Mouse (Mus musculus) heart, embryonic 11.5 days (tissue): ENCODE measurements around the gene Idh3a. TPM values are rescaled to one million over a fixed set of nuclear protein-coding genes. Genes with fewer than 3 reads are reported as not detected.

Source experiments
- ATAC-seq: fragments of 200-750 bp; cut with Nextera tagmentation; replicated peaks from 2 replicates; pipeline ENCODE4 v1.8.0; 2017; ENCODE audit warnings: moderate library complexity; ENCODE audit not compliant: insufficient number of reproducible peaks, low FRiP score, low TSS enrichment
- H3K27ac ChIP-seq: fragments of 300-500 bp; sonication (generic); 2 replicates; pipeline ENCODE4 v1.5.1; 2014; ENCODE audit warnings: mild to moderate bottlenecking, low read depth, low read length
- H3K27me3 ChIP-seq: fragments of 300-500 bp; sonication (generic); 2 replicates; pipeline ENCODE4 v1.6.1; 2014; ENCODE audit warnings: mild to moderate bottlenecking, low read length, mixed read lengths; ENCODE audit not compliant: control insufficient read depth, insufficient read depth
- H3K36me3 ChIP-seq: fragments of 300-500 bp; sonication (generic); 2 replicates; pipeline ENCODE4 v1.6.1; 2014; ENCODE audit warnings: mild to moderate bottlenecking, low read length, moderate library complexity, mixed read lengths; ENCODE audit not compliant: control insufficient read depth, insufficient read depth
- H3K4me1 ChIP-seq: fragments of 300-500 bp; sonication (generic); 2 replicates; pipeline ENCODE4 v1.6.1; 2014; ENCODE audit warnings: low read length; ENCODE audit not compliant: control insufficient read depth, insufficient read depth
- H3K4me2 ChIP-seq: fragments of 300-500 bp; sonication (generic); 2 replicates; pipeline ENCODE4 v1.6.1; 2014; ENCODE audit warnings: mild to moderate bottlenecking, moderate library complexity
- H3K4me3 ChIP-seq: fragments of 300-500 bp; sonication (generic); 2 replicates; pipeline ENCODE4 v1.5.1; 2014; ENCODE audit warnings: low read depth, low read length
- H3K9ac ChIP-seq: fragments of 300-500 bp; sonication (generic); 2 replicates; pipeline ENCODE4 v1.6.1; 2014; ENCODE audit warnings: mild to moderate bottlenecking, low read depth, low read length, moderate library complexity
- H3K9me3 ChIP-seq: fragments of 300-500 bp; sonication (generic); replicated peaks from 2 replicates; pipeline ENCODE4 v1.6.1; 2016; ENCODE audit warnings: low read length; ENCODE audit not compliant: control insufficient read depth
- WGBS: fragments of 180-500 bp; shearing (Covaris S2); extraction: QIAGEN DNeasy Blood & Tissue Kit; methylation state at CpG from one replicate; pipeline ENCODE4 v1.1.7; 2014; ENCODE audit not compliant: insufficient replicate concordance; 5-methylcytosine and 5-hydroxymethylcytosine counted together
- polyA plus RNA-seq: library from polyadenylated mRNA; unstranded; fragments of >200 nt; fragmentation: Nextera tagmentation; extraction: Ambion mirVana; gene quantifications from 2 replicates; pipeline ENCODE4 v1.2.1, GENCODE M21; 2014

The Idh3a gene
- polyA plus RNA-seq, 1 experiment from 2014 or later = 441 TPM

DNA sequence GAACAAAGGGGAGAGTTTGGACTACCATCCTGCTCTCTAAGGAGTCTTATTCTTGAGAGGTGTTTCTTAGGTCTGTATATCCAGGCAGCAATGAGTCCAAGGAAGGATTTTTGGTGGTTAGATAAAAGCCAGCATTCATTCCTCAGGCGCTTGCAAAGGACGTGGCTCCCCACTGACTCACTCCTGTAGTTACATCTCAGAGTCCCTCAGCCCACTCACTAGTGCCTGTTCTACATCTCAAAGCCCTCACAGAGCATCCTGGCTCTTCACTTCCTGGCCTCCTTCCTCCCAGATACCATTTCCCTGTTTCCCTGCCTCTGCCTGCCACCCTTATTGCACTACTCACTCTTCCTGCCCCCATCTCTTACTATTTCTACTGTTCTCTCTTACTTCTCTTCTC, 16.3 kb downstream of the Idh3a start:
- no peak for ATAC-seq
- Histone ChIP-seq H3K36me3 (peaks cover 30% of the 10 kb centered on the region), H3K27ac (no peak overlapping the region), H3K4me3 (no peak overlapping the region), H3K27me3 (no peaks in the 10 kb centered on the region), H3K4me2 (no peak overlapping the region), H3K4me1 (no peaks in the 10 kb centered on the region), H3K9me3 (no peaks in the 10 kb centered on the region), H3K9ac (no peak overlapping the region)
- 71% methylated on average over 2 of the region's 2 CpGs for WGBS

DNA sequence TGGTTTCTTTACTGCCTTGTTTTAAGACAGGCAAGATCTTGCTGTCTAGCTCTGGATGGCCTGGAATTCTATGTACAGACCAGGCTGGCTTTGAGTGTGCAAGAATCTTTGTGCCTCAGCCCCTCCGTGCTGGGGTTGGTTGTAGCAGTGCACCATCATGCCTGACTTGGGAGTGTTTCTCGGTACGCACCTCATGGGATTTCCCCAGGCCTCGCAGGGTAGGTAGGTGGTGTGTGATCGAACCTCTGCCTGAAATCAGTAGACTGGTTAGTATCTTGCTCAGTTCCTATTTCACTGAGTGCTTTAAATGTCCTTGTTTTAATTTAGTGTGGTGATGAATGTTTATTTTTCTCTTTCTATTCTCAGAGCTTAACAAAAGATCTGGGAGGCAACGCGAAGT, 16.8 kb downstream of the Idh3a start:
- no peak overlapping the region for H3K9ac ChIP-seq
- no peaks in the 10 kb centered on the region for H3K9me3 ChIP-seq
- no peak for ATAC-seq
- WGBS = 81% methylated on average over 7 of the region's 7 CpGs
- H3K4me1 ChIP-seq = no peaks in the 10 kb centered on the region
- H3K27me3 ChIP-seq = no peaks in the 10 kb centered on the region
- peaks cover 30% of the 10 kb centered on the region for H3K36me3 ChIP-seq
- H3K4me3 ChIP-seq = no peak overlapping the region
- H3K27ac ChIP-seq = no peak overlapping the region
- no peak overlapping the region for H3K4me2 ChIP-seq

DNA sequence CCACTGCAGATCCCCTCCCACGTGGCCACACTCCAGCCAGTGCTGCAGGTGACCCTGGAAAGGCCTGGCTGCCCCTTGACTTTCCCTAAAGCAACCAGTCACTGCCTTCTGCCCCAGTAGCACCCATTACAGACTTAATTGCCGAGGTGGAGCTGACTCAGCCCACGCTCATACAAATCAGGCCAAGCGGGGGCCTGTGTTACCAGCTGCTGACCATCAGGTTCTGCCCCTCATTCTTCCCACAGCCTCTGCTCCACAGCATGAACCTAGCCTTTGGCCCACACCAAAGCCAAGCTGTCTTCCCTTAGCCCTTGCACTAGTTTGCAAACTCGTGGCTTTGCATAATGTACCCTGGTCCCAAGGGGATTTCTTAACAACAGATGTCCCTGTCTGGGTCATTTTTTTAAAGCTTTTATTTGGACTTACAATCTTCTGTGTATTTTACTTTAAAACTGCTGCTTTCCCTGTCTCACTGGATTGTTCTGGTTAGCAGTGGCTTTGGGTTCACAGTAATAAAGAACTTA, 18.1 kb downstream of the Idh3a start:
- Histone ChIP-seq H3K4me2 (no peak overlapping the region), H3K36me3 (peaks cover 19% of the 10 kb centered on the region)
- WGBS = 74% methylated on average over 5 of the region's 5 CpGs

DNA sequence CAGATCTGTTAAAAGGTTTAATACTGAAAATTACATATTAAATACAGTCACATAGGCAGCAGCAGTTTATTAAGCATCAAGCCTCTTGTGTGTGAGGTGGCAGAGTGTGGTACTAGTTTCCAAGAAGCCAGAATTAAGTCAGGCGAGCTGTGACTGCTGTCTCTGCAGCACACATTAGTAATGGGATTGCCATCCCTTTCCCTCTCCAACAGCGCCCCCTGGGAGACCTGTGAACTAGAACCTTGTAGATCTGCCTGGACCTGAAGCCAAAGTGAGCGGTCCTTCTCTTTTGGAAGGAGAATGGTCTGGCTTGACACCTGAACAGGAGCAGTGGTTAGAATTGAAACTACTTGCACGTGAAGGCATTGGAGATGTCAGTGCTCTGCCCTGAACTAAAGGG, 18.8 kb downstream of the Idh3a start:
- no peak for ATAC-seq
- 51% methylated on average over 4 of the region's 4 CpGs for WGBS

More for the DNA sequence above, 18.1 kb downstream of the Idh3a start:
- Histone ChIP-seq H3K27ac (no peak overlapping the region), H3K4me1 (no peaks in the 10 kb centered on the region), H3K4me3 (no peak overlapping the region), H3K9me3 (no peaks in the 10 kb centered on the region), H3K9ac (no peak overlapping the region), H3K27me3 (no peaks in the 10 kb centered on the region)
- no peak for ATAC-seq

DNA sequence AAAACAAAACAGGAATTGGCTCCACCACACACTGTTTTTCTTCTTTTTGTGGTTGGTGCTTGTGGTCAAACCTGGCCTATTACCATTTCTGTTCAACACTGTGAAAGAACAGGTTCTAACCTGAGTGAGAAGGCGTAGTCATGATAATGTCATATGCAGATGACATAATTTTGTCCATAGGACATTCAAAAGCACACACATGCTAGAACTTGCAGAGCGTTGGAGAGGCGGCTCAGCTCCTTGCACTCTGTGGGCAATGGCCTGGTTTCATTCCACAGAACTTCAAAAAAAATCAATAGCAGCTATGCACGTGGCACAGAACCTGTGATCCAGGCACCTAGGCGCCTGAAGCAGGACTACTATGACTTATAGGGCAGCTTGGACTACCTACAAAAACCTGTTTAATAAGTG, 26.7 kb downstream of the Idh3a start:
- H3K27ac ChIP-seq = no peak overlapping the region
- no peaks in the 10 kb centered on the region for H3K4me1 ChIP-seq
- H3K9ac ChIP-seq = no peak overlapping the region
- H3K4me2 ChIP-seq = no peak overlapping the region
- H3K9me3 ChIP-seq = no peaks in the 10 kb centered on the region
- no peaks in the 10 kb centered on the region for H3K36me3 ChIP-seq
- no peaks in the 10 kb centered on the region for H3K27me3 ChIP-seq
- WGBS = 79% methylated on average over 5 of the region's 5 CpGs
- no peak for ATAC-seq
- no peak overlapping the region for H3K4me3 ChIP-seq

More for the DNA sequence above, 18.8 kb downstream of the Idh3a start:
- Histone ChIP-seq H3K9ac (no peak overlapping the region), H3K4me1 (no peaks in the 10 kb centered on the region), H3K9me3 (no peaks in the 10 kb centered on the region), H3K36me3 (peaks cover 15% of the 10 kb centered on the region), H3K27ac (no peak overlapping the region), H3K4me3 (no peak overlapping the region), H3K27me3 (no peaks in the 10 kb centered on the region), H3K4me2 (no peak overlapping the region)

DNA sequence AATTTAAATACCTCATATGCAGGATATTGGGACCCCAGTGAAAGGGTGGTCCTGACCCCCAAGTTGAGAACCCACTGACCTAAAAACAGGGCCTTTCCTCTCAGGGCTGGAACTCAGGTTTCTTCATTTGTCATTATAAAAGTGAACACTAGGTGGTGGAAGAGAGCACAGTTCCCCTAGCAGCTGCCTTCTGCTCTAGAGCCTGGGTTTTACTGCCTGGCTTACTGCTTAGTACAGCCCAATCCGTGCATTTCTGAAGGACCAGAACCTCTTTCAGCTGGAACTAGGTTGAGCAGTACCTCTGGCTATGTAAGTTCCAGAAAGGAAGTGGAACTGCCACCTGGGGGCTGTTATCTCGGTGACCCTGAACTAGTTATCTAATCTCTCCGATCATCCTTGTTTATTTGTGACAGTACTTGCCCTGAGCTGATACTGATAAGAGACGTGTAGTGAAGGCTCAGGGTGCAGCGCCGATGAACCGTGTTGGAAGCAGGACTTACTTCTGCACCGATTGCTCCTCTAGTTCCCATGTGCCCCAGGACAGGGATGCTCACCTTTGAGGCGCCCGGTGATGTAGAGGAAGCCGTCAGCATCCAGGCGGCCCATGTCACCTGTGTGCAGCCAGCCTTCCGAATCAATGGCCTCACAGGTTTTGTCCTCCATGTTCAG, 28.2 kb downstream of the Idh3a start:
- H3K4me1 ChIP-seq = no peaks in the 10 kb centered on the region
- H3K9me3 ChIP-seq = no peaks in the 10 kb centered on the region
- H3K4me3 ChIP-seq = no peak overlapping the region
- WGBS = 44% methylated on average over 13 of the region's 13 CpGs
- no peaks in the 10 kb centered on the region for H3K27me3 ChIP-seq
- H3K9ac ChIP-seq = no peak overlapping the region
- no peaks in the 10 kb centered on the region for H3K36me3 ChIP-seq
- no peak overlapping the region for H3K27ac ChIP-seq
- H3K4me2 ChIP-seq = no peak overlapping the region
- ATAC-seq = no peak

DNA sequence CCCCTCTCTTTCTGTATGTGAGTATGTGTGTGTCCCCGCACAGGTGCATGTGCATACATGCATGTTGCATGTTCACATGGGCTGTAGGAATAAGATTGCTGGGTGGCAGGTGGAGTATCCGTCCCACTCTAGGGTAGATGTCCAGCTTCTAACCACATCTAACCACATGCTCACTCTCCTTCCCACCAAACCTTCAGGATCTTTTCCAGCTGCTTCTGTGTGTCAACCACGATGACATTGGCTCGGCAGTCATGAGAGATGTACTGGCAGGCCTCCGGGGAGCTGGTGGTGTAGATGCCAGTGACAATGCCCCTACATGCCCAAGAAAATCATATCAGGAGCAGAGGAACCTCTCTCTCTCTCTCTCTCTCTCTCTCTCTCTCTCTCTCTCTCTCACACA, 41.1 kb downstream of the Idh3a start:
- Histone ChIP-seq H3K9ac (no peak overlapping the region), H3K4me2 (no peak overlapping the region), H3K36me3 (no peaks in the 10 kb centered on the region), H3K9me3 (no peaks in the 10 kb centered on the region), H3K27me3 (no peaks in the 10 kb centered on the region), H3K4me1 (no peaks in the 10 kb centered on the region), H3K4me3 (no peak overlapping the region), H3K27ac (no peak overlapping the region)
- no peak for ATAC-seq
- 90% methylated on average over 5 of the region's 5 CpGs for WGBS

DNA sequence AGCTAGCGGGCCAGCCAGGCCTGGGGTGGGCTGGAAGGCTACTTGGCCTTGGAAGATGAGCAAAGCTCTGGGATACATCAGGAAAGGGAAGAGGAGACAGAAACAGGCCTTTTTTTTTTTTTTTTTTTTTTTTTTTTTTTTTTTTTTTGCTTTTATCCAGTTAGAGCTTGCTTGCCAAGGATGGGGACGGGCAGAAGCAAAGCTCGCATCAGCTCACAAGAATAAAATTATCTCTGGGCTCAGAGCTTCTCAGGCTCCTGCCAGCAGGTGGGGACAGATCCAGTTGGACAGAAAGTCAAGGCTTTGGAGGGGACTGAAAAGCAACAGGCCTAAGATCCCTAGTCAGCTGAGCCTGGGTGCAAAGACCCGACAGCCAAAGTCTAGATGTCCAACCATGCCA, 42.6 kb downstream of the Idh3a start:
- ATAC-seq = no peak
- H3K9ac ChIP-seq = no peak overlapping the region
- 82% methylated on average over 4 of the region's 4 CpGs for WGBS
- H3K27ac ChIP-seq = no peak overlapping the region
- no peak overlapping the region for H3K4me2 ChIP-seq
- H3K9me3 ChIP-seq = no peaks in the 10 kb centered on the region
- no peaks in the 10 kb centered on the region for H3K27me3 ChIP-seq
- no peaks in the 10 kb centered on the region for H3K4me1 ChIP-seq
- H3K4me3 ChIP-seq = no peak overlapping the region
- H3K36me3 ChIP-seq = no peaks in the 10 kb centered on the region

DNA sequence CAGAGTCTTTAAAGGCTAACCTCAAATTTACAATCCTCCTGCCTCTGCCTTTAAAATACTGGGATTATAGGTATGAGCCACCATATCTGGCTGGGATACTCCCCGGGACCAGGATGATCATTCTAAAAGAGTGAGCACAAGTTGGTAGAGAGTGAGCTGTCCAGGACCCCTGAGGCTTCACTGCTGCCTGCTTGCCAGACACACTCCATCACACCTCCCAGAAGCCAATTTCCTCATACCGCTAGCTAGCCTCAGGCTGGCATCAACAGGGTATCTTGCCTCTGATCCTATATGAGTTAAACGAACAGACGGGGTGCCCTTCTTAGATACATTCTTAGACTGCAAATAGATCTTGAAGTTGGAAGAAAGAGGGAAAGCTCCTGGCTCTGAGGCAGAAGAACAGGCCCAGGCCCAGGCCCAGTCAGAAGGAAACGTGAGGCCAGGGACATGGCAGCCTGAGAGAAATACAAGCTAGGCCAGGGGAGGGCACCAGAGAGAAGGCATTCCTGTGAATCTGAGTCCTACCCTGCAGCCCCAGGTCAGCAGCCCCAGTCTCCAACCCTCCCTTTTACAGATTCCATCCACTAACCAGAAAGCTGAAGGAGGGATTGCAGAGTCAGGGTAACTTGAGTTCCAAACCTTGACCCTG, 43.6 kb downstream of the Idh3a start:
- 63% methylated on average over 5 of the region's 5 CpGs for WGBS
- H3K27me3 ChIP-seq = no peaks in the 10 kb centered on the region
- H3K27ac ChIP-seq = no peak overlapping the region
- H3K9me3 ChIP-seq = no peaks in the 10 kb centered on the region
- ATAC-seq = no peak
- H3K4me2 ChIP-seq = no peak overlapping the region
- H3K36me3 ChIP-seq = no peaks in the 10 kb centered on the region
- H3K9ac ChIP-seq = no peak overlapping the region
- H3K4me1 ChIP-seq = no peaks in the 10 kb centered on the region
- no peak overlapping the region for H3K4me3 ChIP-seq
